Mouse (Mus musculus) urinary bladder, postnatal 10 days (tissue): ENCODE measurements around the gene Efl1.

Experiments used
- DNase-seq: peaks from one replicate; pipeline ENCODE4 v3.0.0; 2022; ENCODE audit warnings: low spot score

Efl1 gene

DNA sequence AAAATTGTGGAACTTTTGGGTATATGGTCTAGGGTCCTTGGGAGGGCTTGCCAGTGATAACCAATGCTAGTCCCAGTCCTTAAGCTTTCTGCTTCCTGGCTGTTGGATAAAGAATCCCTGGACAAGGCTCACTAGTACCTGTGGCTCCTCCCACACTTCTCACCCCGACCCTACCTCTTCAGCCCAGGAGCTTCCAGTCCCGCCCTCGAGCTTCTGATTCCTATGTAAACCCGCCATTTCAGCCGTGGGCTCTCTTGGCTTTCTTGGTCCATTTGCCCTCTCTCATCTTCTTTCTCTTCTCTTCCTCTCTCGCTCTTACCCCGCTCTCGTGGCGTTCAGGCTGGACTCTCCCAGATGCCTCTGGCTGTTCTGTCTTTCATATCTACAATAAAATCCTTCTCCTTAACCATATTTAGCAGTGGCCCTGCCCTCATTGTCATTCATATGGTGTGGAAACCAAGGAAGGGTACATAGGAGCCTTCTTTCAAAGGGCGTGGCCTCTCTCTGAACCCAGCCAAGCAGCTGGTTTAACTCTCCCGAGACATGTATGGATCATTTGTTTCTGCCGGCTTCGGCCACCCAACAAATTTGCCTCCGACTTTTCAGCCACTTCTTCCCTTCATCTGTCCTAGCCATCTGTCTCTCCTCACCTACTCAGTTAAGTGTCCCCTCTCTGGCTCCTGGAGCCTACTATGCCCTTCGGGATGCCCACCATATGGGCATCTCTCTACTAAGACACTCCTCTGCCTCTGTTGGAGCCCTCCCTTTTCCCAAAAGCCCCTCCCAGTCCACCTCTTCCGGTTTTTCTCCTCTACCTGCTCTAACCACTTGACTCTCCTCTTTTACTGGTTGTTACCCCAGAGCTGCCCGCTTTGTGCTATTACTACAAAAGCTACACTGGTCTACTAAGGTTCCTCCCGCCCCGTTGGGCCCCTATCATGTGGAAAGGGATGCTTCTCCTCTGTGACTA is 164.1 kb downstream of the Efl1 start:
- no peak for DNase-seq

DNA sequence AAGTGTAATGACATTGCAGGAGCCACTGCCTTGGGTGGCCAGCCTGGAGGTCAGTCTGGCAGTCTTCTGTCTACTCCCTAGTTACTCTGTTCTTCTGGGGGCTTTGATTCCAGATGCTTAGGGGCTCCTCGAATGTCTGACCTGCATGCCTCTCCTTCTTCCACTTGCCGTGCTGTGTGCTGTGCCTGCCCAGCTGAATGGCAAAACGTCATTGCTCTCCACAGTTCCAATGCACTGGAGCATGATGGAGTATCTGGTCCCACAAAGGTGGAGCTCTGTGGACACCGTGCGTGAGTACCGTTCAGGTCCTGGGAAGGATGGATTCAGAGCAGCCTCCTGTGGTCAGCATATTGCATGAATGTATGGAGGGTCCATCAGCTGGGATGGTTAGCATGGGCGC is 171.1 kb downstream of the Efl1 start:
- no peak for DNase-seq

DNA sequence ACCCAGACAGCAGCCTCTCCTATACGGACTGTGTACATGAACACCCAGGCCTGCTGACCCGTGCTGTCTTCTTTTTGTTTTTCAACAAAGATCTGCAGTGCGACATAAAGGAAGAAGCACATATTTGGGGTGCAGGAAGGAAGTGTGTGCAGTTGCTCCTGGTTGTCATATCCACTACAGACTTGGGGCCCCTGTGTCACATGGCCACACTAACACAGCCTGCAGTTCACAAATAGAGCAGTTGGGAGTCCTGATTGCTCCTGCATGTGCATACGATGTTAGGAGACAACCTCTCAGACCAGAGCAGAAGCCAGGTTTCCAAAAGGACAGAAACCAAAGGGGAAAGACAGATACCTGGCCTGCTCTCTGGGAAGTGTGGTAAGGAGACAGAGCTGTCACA is 172.2 kb downstream of the Efl1 start:
- DNase-seq: no peak

DNA sequence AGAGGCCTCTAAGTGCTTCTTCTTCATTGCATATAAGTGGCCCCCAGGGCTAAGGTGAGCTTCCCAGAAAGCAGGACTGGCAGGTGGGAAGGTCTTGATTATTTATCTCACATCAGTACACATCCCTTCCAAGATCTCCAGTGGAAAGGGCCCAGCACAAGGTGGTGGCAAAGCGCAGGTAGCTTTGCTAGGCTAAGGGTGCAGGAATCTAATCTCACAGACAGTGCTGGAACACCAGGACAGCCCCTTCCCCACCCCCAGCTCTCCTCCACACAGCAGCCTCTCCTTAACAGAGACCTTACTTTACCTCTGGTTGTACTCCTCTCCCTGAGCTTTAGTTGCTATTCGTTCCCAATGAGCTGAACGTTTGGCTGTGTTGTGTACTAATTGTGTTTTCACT is 173.1 kb downstream of the Efl1 start:
- DNase-seq: no peak

DNA sequence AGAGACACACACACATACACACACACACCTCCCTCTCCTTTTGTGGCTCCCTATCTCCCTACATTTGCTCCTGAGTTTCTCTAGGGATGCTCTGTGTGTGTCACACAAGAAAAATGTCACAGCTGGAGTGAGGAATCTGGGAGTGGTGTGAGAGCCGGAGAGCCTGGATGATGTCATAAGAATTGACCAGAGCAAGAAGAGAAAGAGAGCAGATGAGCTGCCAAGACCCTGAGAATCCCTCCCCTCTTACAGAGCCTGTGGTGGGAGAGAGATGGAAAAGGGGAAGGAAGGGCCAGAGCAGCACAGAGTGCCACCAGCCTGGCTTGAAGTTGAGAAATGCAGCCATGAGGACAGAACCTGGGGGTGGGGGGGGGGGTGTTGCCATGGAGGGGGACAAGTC is 174.1 kb downstream of the Efl1 start:
- DNase-seq: no peak
